8 mouse cellular contexts compared by ENCODE assay signal in the genomic region with DNA sequence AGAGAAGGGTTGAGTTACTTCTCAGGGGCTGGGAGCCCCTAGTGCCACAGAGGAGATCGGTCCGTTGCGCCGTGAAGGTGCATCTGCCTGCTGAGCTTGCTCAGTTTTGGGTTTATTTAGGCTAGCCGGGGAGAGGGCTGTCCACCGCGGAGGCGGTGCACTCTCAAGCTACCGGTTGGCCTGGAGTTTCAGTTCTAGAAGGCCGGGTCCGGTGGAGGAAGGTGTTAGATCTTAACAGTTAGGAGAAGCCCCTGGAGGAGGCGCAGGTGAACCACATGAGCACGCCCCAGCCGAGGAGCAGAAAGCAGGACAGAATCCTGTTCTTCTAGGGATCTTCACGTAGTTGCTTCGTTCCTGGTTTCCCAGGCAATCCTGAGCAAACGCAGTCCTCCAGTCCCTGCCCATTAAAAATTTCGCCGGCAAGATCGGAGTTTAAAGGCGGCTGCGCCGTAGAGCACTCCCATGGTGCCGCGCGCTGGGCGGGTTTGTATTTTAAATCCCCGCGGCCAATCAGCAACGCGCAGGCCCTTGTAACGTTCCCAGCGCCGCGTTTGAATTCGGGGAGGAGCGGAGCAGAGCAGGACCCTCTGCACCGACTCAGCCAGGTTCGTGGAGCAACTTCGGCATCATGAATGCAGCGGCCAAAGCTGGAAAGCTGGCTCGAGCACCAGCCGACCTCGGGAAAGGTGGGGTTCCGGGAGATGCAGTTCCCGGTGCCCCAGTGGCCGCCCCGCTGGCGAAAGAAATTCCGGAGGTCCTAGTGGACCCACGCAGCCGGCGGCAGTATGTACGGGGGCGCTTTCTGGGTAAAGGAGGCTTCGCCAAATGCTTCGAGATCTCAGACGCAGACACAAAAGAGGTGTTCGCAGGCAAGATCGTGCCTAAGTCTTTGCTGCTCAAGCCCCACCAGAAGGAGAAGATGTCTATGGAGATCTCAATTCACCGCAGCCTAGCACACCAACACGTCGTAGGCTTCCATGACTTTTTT. TPM values are rescaled to one million over a fixed set of nuclear protein-coding genes. Genes with fewer than 3 reads are reported as not detected.
DNase-seq lines count a peak whose midpoint lies in the region; ATAC-seq lines count a peak whose summit lies in the region.

Plk1 (plus strand) TSS at position 525 of the 988 bp plus-strand sequence.

- under 1% methylated on average over 63 of the region's 63 CpGs for WGBS in hindbrain, embryonic 13.5 days

- H3K4me3 ChIP-seq in hindbrain, embryonic 13.5 days = peak within 1 kb of the TSS; percentile 71

- peaks cover 9% of the 10 kb centered on the region for H3K36me3 ChIP-seq in hindbrain, embryonic 13.5 days

- H3K27me3 ChIP-seq in hindbrain, embryonic 13.5 days = no peaks in the 10 kb centered on the region

- peak; percentile 95 for DNase-seq in R1 (ENCODE audit: low read depth, low spot score)
- peak; percentile 83 to 85 for DNase-seq in cerebellum, postnatal 14 days
- DNase-seq in frontal cortex, postnatal 14 days (ENCODE audit: low spot score in 2 of 2) = peak; percentile 58 to 78
- DNase-seq in layer of hippocampus, postnatal 25 days (ENCODE audit: extremely low spot score in 1 of 2, low spot score in 1 of 2) = peak; percentile 60 to 71
- peak; percentile 69 for DNase-seq in lung, postnatal 25 days (ENCODE audit: low spot score)
- peak; percentile 93 for DNase-seq in retina, postnatal 1 day
- DNase-seq in urinary bladder, adult 2 months (ENCODE audit: low spot score) = peak; percentile 54

- peak within 1 kb of the TSS; percentile 79; the same call in 1 of the 2 replicates for H3K27ac ChIP-seq in hindbrain, embryonic 13.5 days

- H3K9ac ChIP-seq in hindbrain, embryonic 13.5 days = peak within 1 kb of the TSS; percentile 82

- peaks cover 40% of the 10 kb centered on the region for H3K4me1 ChIP-seq in hindbrain, embryonic 13.5 days (replicated peaks)

- peak within 1 kb of the TSS; percentile 98 for H3K4me2 ChIP-seq in hindbrain, embryonic 13.5 days

- peak; percentile 92 for ATAC-seq in hindbrain, embryonic 13.5 days (ENCODE audit: low FRiP score)

- H3K9me3 ChIP-seq in hindbrain, embryonic 13.5 days = no peaks in the 10 kb centered on the region

RNA-seq across cellular contexts. Expression of gene Plk1, which starts in this region (rescaled TPM):
- polyA plus RNA-seq in hindbrain, embryonic 13.5 days (2015; fragmentation: Nextera tagmentation; extraction: Ambion mirVana) = 27.1 and 32.8 TPM in 2 replicates
- 1 to 10 TPM; 1.9 to 2.1 TPM for total RNA-seq in layer of hippocampus, postnatal 25 days (2021)
- 2.0 and 3.0 TPM in 2 replicates for polyA plus RNA-seq in urinary bladder, adult 2 months (2012; rRNA removed)

Comparison
In these comparisons a context has a peak if more than half of its experiments do, and no peak if none do; other contexts are left out.
1. Peak in every context shown above with its lines: DNase-seq, ATAC-seq, H3K4me3 ChIP-seq and H3K27ac ChIP-seq.